ENCODE assay signal across 12 mouse cellular contexts in genomic region chr6:52179690-52180089, GRCm38 (mm10). TPM values are rescaled to one million over a fixed set of nuclear protein-coding genes. Genes with fewer than 3 reads are reported as not detected.
DNase-seq lines count a peak whose midpoint lies in the region; ATAC-seq and TF ChIP-seq lines count a peak whose summit lies in the region.
"Had no signal": no experiment of that assay in that cellular context is flagged by ENCODE, and none has a peak within 500 bp of the region (broad histone marks: within the 10 kb centered on the region; RNA-seq: fewer than 3 reads in every experiment).

No protein-coding gene starts in this region.

- peak; percentile 46 for DNase-seq in kidney, adult 2 months
- no peak for DNase-seq in kidney, postnatal 36 days
- DNase-seq in limb, embryonic 10.5 days (ENCODE audit: low spot score), result no peak
- DNase-seq in layer of hippocampus, adult 8-10 months (ENCODE audit: low spot score in 2 of 2), result no peak
- no peak for DNase-seq in right cerebral cortex, postnatal 36 days (ENCODE audit: low spot score in 2 of 2)
- DNase-seq: gastrocnemius, postnatal 10 days; right cerebral cortex, postnatal 14 days had no signal

- H3K27me3 ChIP-seq in kidney, adult 2 months (replicated peaks; ENCODE audit: control insufficient read depth, insufficient read depth, low read length), result no peaks in the 10 kb centered on the region
- H3K27me3 ChIP-seq in hindbrain, embryonic 13.5 days, result peaks cover 61% of the 10 kb centered on the region
- peaks cover 89% of the 10 kb centered on the region for H3K27me3 ChIP-seq in limb, embryonic 10.5 days (ENCODE audit: low read depth, poor library complexity, severe bottlenecking)
- no peaks in the 10 kb centered on the region for H3K27me3 ChIP-seq in neural tube, embryonic 15.5 days (replicated peaks)

- no peak for ATAC-seq in hindbrain, embryonic 13.5 days (ENCODE audit: low FRiP score)
- ATAC-seq in neural tube, embryonic 15.5 days (ENCODE audit: low FRiP score), result no peak

- H3K4me1 ChIP-seq in kidney, adult 2 months (ENCODE audit: control insufficient read depth, insufficient read depth, low read length), result peaks cover 44% of the 10 kb centered on the region
- H3K4me1 ChIP-seq in hindbrain, embryonic 13.5 days (replicated peaks), result peaks cover 43% of the 10 kb centered on the region
- peaks cover 100% of the 10 kb centered on the region for H3K4me1 ChIP-seq in limb, embryonic 10.5 days
- peaks cover 91% of the 10 kb centered on the region for H3K4me1 ChIP-seq in neural tube, embryonic 15.5 days
- H3K4me1 ChIP-seq: embryonic facial prominence, embryonic 13.5 days had no signal

- WGBS in kidney, adult 2 months, result 24% methylated on average over 10 of the region's 10 CpGs
- 2% methylated on average over 10 of the region's 10 CpGs for WGBS in hindbrain, embryonic 13.5 days
- 2% methylated on average over 10 of the region's 10 CpGs for WGBS in limb, embryonic 10.5 days
- WGBS in neural tube, embryonic 15.5 days, result 8% methylated on average over 10 of the region's 10 CpGs

- TF ChIP-seq POLR2A in kidney, adult 2 months (IDR thresholded peaks at IDR 0.05; ENCODE audit: low read depth, low read length), result no peak

- peak overlapping the region; percentile 32; the same call in 1 of the 2 replicates for H3K27ac ChIP-seq in kidney, adult 2 months (ENCODE audit: insufficient read depth, low read depth, low read length)
- peak overlapping the region; percentile 99 for H3K27ac ChIP-seq in hindbrain, embryonic 13.5 days
- peak overlapping the region; percentile 90 for H3K27ac ChIP-seq in limb, embryonic 10.5 days
- peak overlapping the region; percentile 88 for H3K27ac ChIP-seq in neural tube, embryonic 15.5 days (replicated peaks)
- H3K27ac ChIP-seq: embryonic facial prominence, embryonic 13.5 days; midbrain, embryonic 10.5 days had no signal

- H3K9ac ChIP-seq in hindbrain, embryonic 13.5 days, result peak overlapping the region; percentile 97
- H3K9ac ChIP-seq in neural tube, embryonic 15.5 days (replicated peaks), result peak overlapping the region; percentile 41
- H3K9ac ChIP-seq: embryonic facial prominence, embryonic 13.5 days had no signal

- H3K9me3 ChIP-seq in hindbrain, embryonic 13.5 days, result no peaks in the 10 kb centered on the region
- no peaks in the 10 kb centered on the region for H3K9me3 ChIP-seq in limb, embryonic 10.5 days (replicated peaks)
- no peaks in the 10 kb centered on the region for H3K9me3 ChIP-seq in neural tube, embryonic 15.5 days (replicated peaks)
- H3K9me3 ChIP-seq: embryonic facial prominence, embryonic 13.5 days; G1E; midbrain, embryonic 10.5 days had no signal

- no peak for TF ChIP-seq CTCF in kidney, adult 2 months (conservative IDR thresholded peaks at IDR 0.05; ENCODE audit: insufficient read depth, insufficient read length, low read depth, low read length)

- peak overlapping the region; percentile 20; the same call in 1 of the 2 replicates for H3K4me3 ChIP-seq in kidney, adult 2 months (ENCODE audit: insufficient read depth, low read depth, low read length)
- H3K4me3 ChIP-seq in hindbrain, embryonic 13.5 days, result peak overlapping the region; percentile 70
- peak overlapping the region; percentile 65 for H3K4me3 ChIP-seq in limb, embryonic 10.5 days
- H3K4me3 ChIP-seq in neural tube, embryonic 15.5 days (replicated peaks), result peak overlapping the region; percentile 46
- H3K4me3 ChIP-seq: embryonic facial prominence, embryonic 13.5 days; midbrain, embryonic 10.5 days had no signal

- peak overlapping the region; percentile 88 for H3K4me2 ChIP-seq in hindbrain, embryonic 13.5 days
- peak overlapping the region; percentile 63 for H3K4me2 ChIP-seq in neural tube, embryonic 15.5 days
- H3K4me2 ChIP-seq: embryonic facial prominence, embryonic 13.5 days had no signal

- no peaks in the 10 kb centered on the region for H3K36me3 ChIP-seq in kidney, adult 2 months (ENCODE audit: control insufficient read depth, insufficient read depth, low read length)
- no peaks in the 10 kb centered on the region for H3K36me3 ChIP-seq in hindbrain, embryonic 13.5 days
- H3K36me3 ChIP-seq in limb, embryonic 10.5 days, result peaks cover 20% of the 10 kb centered on the region
- no peaks in the 10 kb centered on the region; the same call in 1 of the 2 replicates for H3K36me3 ChIP-seq in neural tube, embryonic 15.5 days
- H3K36me3 ChIP-seq: embryonic facial prominence, embryonic 13.5 days; G1E; midbrain, embryonic 10.5 days had no signal

RNA-seq across cellular contexts. Expression of gene 5730596B20Rik, which starts 2.4 kb away (rescaled TPM):
- polyA plus RNA-seq in kidney, adult 2 months (2012; rRNA removed), result 0.19 and 0.22 TPM in 2 replicates
- polyA plus RNA-seq in hindbrain, embryonic 13.5 days (2015; fragmentation: Nextera tagmentation; extraction: Ambion mirVana), result 7.6 and 8.3 TPM in 2 replicates
- polyA plus RNA-seq in limb, embryonic 10.5 days (2016; fragmentation: Nextera tagmentation; extraction: Ambion mirVana), result 1.1 and 1.3 TPM in 2 replicates
- 1.4 and 3.0 TPM in 2 replicates for polyA plus RNA-seq in neural tube, embryonic 15.5 days (2015; fragmentation: Nextera tagmentation; extraction: Ambion mirVana)
- total RNA-seq in layer of hippocampus, adult 8-10 months (2022), result not detected
- polyA plus RNA-seq: G1E; midbrain, embryonic 10.5 days had no signal

RNA-seq across cellular contexts. Expression of gene Hoxa4, which starts 11.9 kb away (rescaled TPM):
- 2.8 TPM in 2 replicates for polyA plus RNA-seq in kidney, adult 2 months (2012; rRNA removed)
- polyA plus RNA-seq in hindbrain, embryonic 13.5 days (2015; fragmentation: Nextera tagmentation; extraction: Ambion mirVana), result 14.5 and 14.8 TPM in 2 replicates
- 1.6 and 1.8 TPM in 2 replicates for polyA plus RNA-seq in limb, embryonic 10.5 days (2016; fragmentation: Nextera tagmentation; extraction: Ambion mirVana)
- 2.3 and 5.7 TPM in 2 replicates for polyA plus RNA-seq in neural tube, embryonic 15.5 days (2015; fragmentation: Nextera tagmentation; extraction: Ambion mirVana)
- not detected for total RNA-seq in layer of hippocampus, adult 8-10 months (2022)
- total RNA-seq: G1E had no signal
- polyA plus RNA-seq: G1E; midbrain, embryonic 10.5 days had no signal

RNA-seq across cellular contexts. Expression of gene Hoxa2, which starts 15.1 kb away (rescaled TPM):
- polyA plus RNA-seq in kidney, adult 2 months (2012; rRNA removed), result 1.3 and 1.6 TPM in 2 replicates
- 39.1 and 40.2 TPM in 2 replicates for polyA plus RNA-seq in hindbrain, embryonic 13.5 days (2015; fragmentation: Nextera tagmentation; extraction: Ambion mirVana)
- 4.5 and 5.3 TPM in 2 replicates for polyA plus RNA-seq in limb, embryonic 10.5 days (2016; fragmentation: Nextera tagmentation; extraction: Ambion mirVana)
- polyA plus RNA-seq in neural tube, embryonic 15.5 days (2015; fragmentation: Nextera tagmentation; extraction: Ambion mirVana), result 7.2 and 12.0 TPM in 2 replicates
- not detected for total RNA-seq in layer of hippocampus, adult 8-10 months (2022)
- total RNA-seq: G1E had no signal
- polyA plus RNA-seq: G1E had no signal

RNA-seq across cellular contexts. Expression of gene Hoxa1, which starts 21.6 kb away (rescaled TPM):
- 1.2 and 1.3 TPM in 2 replicates for polyA plus RNA-seq in kidney, adult 2 months (2012; rRNA removed)
- 1.5 and 2.0 TPM in 2 replicates for polyA plus RNA-seq in hindbrain, embryonic 13.5 days (2015; fragmentation: Nextera tagmentation; extraction: Ambion mirVana)
- polyA plus RNA-seq in limb, embryonic 10.5 days (2016; fragmentation: Nextera tagmentation; extraction: Ambion mirVana), result 1.3 and 1.9 TPM in 2 replicates
- polyA plus RNA-seq in neural tube, embryonic 15.5 days (2015; fragmentation: Nextera tagmentation; extraction: Ambion mirVana), result 1.1 and 1.3 TPM in 2 replicates
- total RNA-seq in layer of hippocampus, adult 8-10 months (2022), result not detected
- polyA plus RNA-seq: G1E had no signal

RNA-seq across cellular contexts. Expression of gene Hoxa5, which starts 24.7 kb away (rescaled TPM):
- polyA plus RNA-seq in kidney, adult 2 months (2012; rRNA removed), result 6.9 and 8.1 TPM in 2 replicates
- polyA plus RNA-seq in hindbrain, embryonic 13.5 days (2015; fragmentation: Nextera tagmentation; extraction: Ambion mirVana), result 116 and 150 TPM in 2 replicates
- 9.8 and 10.4 TPM in 2 replicates for polyA plus RNA-seq in limb, embryonic 10.5 days (2016; fragmentation: Nextera tagmentation; extraction: Ambion mirVana)
- polyA plus RNA-seq in neural tube, embryonic 15.5 days (2015; fragmentation: Nextera tagmentation; extraction: Ambion mirVana), result 26.8 and 73.9 TPM in 2 replicates
- total RNA-seq in layer of hippocampus, adult 8-10 months (2022), result not detected
- polyA plus RNA-seq: G1E; midbrain, embryonic 10.5 days had no signal

Comparison
In these comparisons a context has a peak if more than half of its experiments do, and no peak if none do; other contexts are left out.
1. H3K27ac ChIP-seq: peak in every context shown above with its lines; median percentile 99 in hindbrain, embryonic 13.5 days; 90 in limb, embryonic 10.5 days; 88 in neural tube, embryonic 15.5 days; 32 in kidney, adult 2 months.
2. H3K4me3 ChIP-seq: peak in every context shown above with its lines; median percentile 70 in hindbrain, embryonic 13.5 days; 65 in limb, embryonic 10.5 days; 46 in neural tube, embryonic 15.5 days; 20 in kidney, adult 2 months.